Mouse (Mus musculus) bone marrow, adult 2 months (tissue): ENCODE results near the gene Nrxn1. TPM values are rescaled to one million over a fixed set of nuclear protein-coding genes. Genes with fewer than 3 reads are reported as not detected.

Experiments
- H3K27ac ChIP-seq: fragments of 200-500 bp; 2 replicates; pipeline ENCODE4 v1.5.1; 2012; ENCODE audit warnings: low read depth, mild to moderate bottlenecking, control low read depth, inconsistent platforms, low read length; ENCODE audit not compliant: control insufficient read depth, poor library complexity, insufficient read depth
- H3K4me1 ChIP-seq: fragments of 200-500 bp; 2 replicates; pipeline ENCODE4 v1.6.1; 2011; ENCODE audit warnings: low read length; ENCODE audit not compliant: control insufficient read depth, insufficient read depth
- H3K4me3 ChIP-seq: fragments of 200-500 bp; replicated peaks from 2 replicates; pipeline ENCODE3; 2011; ENCODE audit warnings: mild to moderate bottlenecking, low read depth, low read length, control low read depth; ENCODE audit not compliant: control insufficient read depth
- CTCF ChIP-seq: fragments of 200-500 bp; IDR thresholded peaks from 2 replicates; pipeline ENCODE4 v1.5.1; 2011; ENCODE audit warnings: low read length, control low read depth; ENCODE audit not compliant: control insufficient read depth, insufficient read depth
- POLR2A ChIP-seq: fragments of 200-500 bp; IDR thresholded peaks from 2 replicates; pipeline ENCODE4 v1.6.1; 2011; ENCODE audit warnings: low read depth, mild to moderate bottlenecking, control low read depth, low read length, borderline replicate concordance; ENCODE audit not compliant: control insufficient read depth
- WGBS: fragments of 180-500 bp; shearing (Covaris S2); methylation state at CpG from one replicate; pipeline ENCODE4 v1.1.7; 2018; 5-methylcytosine and 5-hydroxymethylcytosine counted together
- polyA plus RNA-seq: library from polyadenylated mRNA; stranded (reverse); fragments of >200 nt; gene quantifications from 2 replicates; pipeline ENCODE4 v1.2.4, GENCODE M21; 2011; ENCODE audit warnings: low replicate concordance; ENCODE audit not compliant: missing spikeins, insufficient read depth, insufficient read length

The Nrxn1 gene
- polyA plus RNA-seq, 1 experiment = not detected

GRCm38 (mm10) chr17:90039316-90039715, 1053.6 kb downstream of the Nrxn1 start:
- TF ChIP-seq CTCF (no peak), POLR2A (no peak)

GRCm38 (mm10) chr17:90032416-90032815, 1060.5 kb downstream of the Nrxn1 start:
- WGBS = 77% methylated on average over 2 of the region's 2 CpGs
- H3K4me3 ChIP-seq = no peak overlapping the region
- H3K4me1 ChIP-seq = no peaks in the 10 kb centered on the region
- H3K27ac ChIP-seq = no peak overlapping the region
- TF ChIP-seq POLR2A (no peak), CTCF (no peak)

More at GRCm38 (mm10) chr17:90039316-90039715, 1053.6 kb downstream of the Nrxn1 start:
- no peak overlapping the region for H3K4me3 ChIP-seq
- no peak overlapping the region for H3K27ac ChIP-seq
- 81% methylated on average over 1 of the region's 1 CpGs for WGBS
- H3K4me1 ChIP-seq = no peaks in the 10 kb centered on the region

GRCm38 (mm10) chr17:90016636-90017035, 1076.2 kb downstream of the Nrxn1 start:
- no peak for TF ChIP-seq POLR2A
- TF ChIP-seq CTCF = no peak
- WGBS = 53% methylated on average over 1 of the region's 1 CpGs
- Histone ChIP-seq H3K4me1 (no peaks in the 10 kb centered on the region), H3K4me3 (no peak overlapping the region), H3K27ac (no peak overlapping the region)

GRCm38 (mm10) chr17:90011761-90012160, 1081.1 kb downstream of the Nrxn1 start:
- 68% methylated on average over 1 of the region's 1 CpGs for WGBS
- no peak for TF ChIP-seq POLR2A
- TF ChIP-seq CTCF = no peak
- H3K27ac ChIP-seq = no peak overlapping the region
- no peak overlapping the region for H3K4me3 ChIP-seq
- no peaks in the 10 kb centered on the region for H3K4me1 ChIP-seq

- Histone ChIP-seq H3K27ac (no peak overlapping the region), H3K4me1 (no peaks in the 10 kb centered on the region), H3K4me3 (no peak overlapping the region)
- TF ChIP-seq POLR2A = no peak
- no peak for TF ChIP-seq CTCF
- WGBS = 63% methylated on average over 5 of the region's 5 CpGs
Measured at GRCm38 (mm10) chr17:90007438-90008109, 1085.3 kb downstream of the Nrxn1 start.

GRCm38 (mm10) chr17:89990651-89991050, 1102.2 kb downstream of the Nrxn1 start:
- TF ChIP-seq CTCF (no peak), POLR2A (no peak)
- Histone ChIP-seq H3K4me1 (no peaks in the 10 kb centered on the region), H3K4me3 (no peak overlapping the region), H3K27ac (no peak overlapping the region)
- WGBS = 83% methylated on average over 4 of the region's 4 CpGs
